Mouse (Mus musculus) C2C12 (cell line): Measurements from ENCODE around the gene Trp63.

Experiments
- CTCF ChIP-seq: IDR thresholded peaks from one replicate; pipeline ENCODE4 v1.5.1; 2011; ENCODE audit not compliant: control insufficient read depth, insufficient read depth, insufficient read length
- MYOD1 ChIP-seq: IDR thresholded peaks from one replicate; pipeline ENCODE4 v1.6.1; 2011; ENCODE audit warnings: low read depth; ENCODE audit not compliant: control insufficient read depth, insufficient read length

- TF ChIP-seq CTCF (no peak), MYOD1 (no peak)
Observed at GRCm38 (mm10) chr16:25875681-25876080, 192.1 kb downstream of the Trp63 start.
